Mouse (Mus musculus): ENCODE measurements at regions not wholly inside any gene's neighbourhood (a gene's known extent, or its start where the extent isn't known, plus 50 kb on each side); places are given as distances from the start of the nearest gene placed in this dataset.

- H3K4me3 ChIP-seq (ENCODE audit: low read depth, low read length), result no peak overlapping the region
- TF ChIP-seq CTCF (IDR thresholded peaks at IDR 0.05; ENCODE audit: extremely low read depth, insufficient read length, insufficient replicate concordance, low read depth, low read length) (no peak), POLR2A (IDR thresholded peaks at IDR 0.05; ENCODE audit: low read depth, low read length) (no peak)
- WGBS, result 68% methylated on average over 7 of the region's 7 CpGs
- no peak overlapping the region for H3K27ac ChIP-seq (ENCODE audit: insufficient read depth, low read depth, low read length)
- no peaks in the 10 kb centered on the region for H3K4me1 ChIP-seq (ENCODE audit: control insufficient read depth, insufficient read depth, insufficient read length, low read length)
- H3K27me3 ChIP-seq (ENCODE audit: control insufficient read depth, insufficient read depth, low read length), result no peaks in the 10 kb centered on the region
- no peaks in the 10 kb centered on the region for H3K36me3 ChIP-seq (ENCODE audit: control insufficient read depth, insufficient read depth, low read length)
Observed at GRCm38 (mm10) chr8:89858706-89859385, 489.3 kb downstream of the Tox3 start.

GRCm38 (mm10) chr8:89855556-89855955 lies 492.6 kb downstream of the Tox3 start:
- WGBS, result 78% methylated on average over 5 of the region's 5 CpGs
- Histone ChIP-seq H3K4me3 (ENCODE audit: low read depth, low read length) (no peak overlapping the region), H3K27me3 (ENCODE audit: control insufficient read depth, insufficient read depth, low read length) (no peaks in the 10 kb centered on the region), H3K4me1 (ENCODE audit: control insufficient read depth, insufficient read depth, insufficient read length, low read length) (no peaks in the 10 kb centered on the region), H3K36me3 (ENCODE audit: control insufficient read depth, insufficient read depth, low read length) (no peaks in the 10 kb centered on the region), H3K27ac (ENCODE audit: insufficient read depth, low read depth, low read length) (no peak overlapping the region)
- TF ChIP-seq POLR2A (IDR thresholded peaks at IDR 0.05; ENCODE audit: low read depth, low read length), result no peak
- TF ChIP-seq CTCF (IDR thresholded peaks at IDR 0.05; ENCODE audit: extremely low read depth, insufficient read length, insufficient replicate concordance, low read depth, low read length), result no peak

- WGBS, result 41% methylated on average over 3 of the region's 3 CpGs
Observed at GRCm38 (mm10) chr8:89850209-89850796, 497.8 kb downstream of the Tox3 start.

GRCm38 (mm10) chr8:89849416-89850208 lies 498.5 kb downstream of the Tox3 start:
- Histone ChIP-seq H3K4me1 (ENCODE audit: control insufficient read depth, insufficient read depth, insufficient read length, low read length) (no peaks in the 10 kb centered on the region), H3K27me3 (ENCODE audit: control insufficient read depth, insufficient read depth, low read length) (no peaks in the 10 kb centered on the region), H3K36me3 (ENCODE audit: control insufficient read depth, insufficient read depth, low read length) (no peaks in the 10 kb centered on the region), H3K27ac (ENCODE audit: insufficient read depth, low read depth, low read length) (no peak overlapping the region), H3K4me3 (ENCODE audit: low read depth, low read length) (no peak overlapping the region)
- TF ChIP-seq POLR2A (IDR thresholded peaks at IDR 0.05; ENCODE audit: low read depth, low read length), result no peak
- no peak for TF ChIP-seq CTCF (IDR thresholded peaks at IDR 0.05; ENCODE audit: extremely low read depth, insufficient read length, insufficient replicate concordance, low read depth, low read length)
- 54% methylated on average over 7 of the region's 7 CpGs for WGBS

More at GRCm38 (mm10) chr8:89850209-89850796, 497.8 kb downstream of the Tox3 start:
- no peak for TF ChIP-seq CTCF (IDR thresholded peaks at IDR 0.05; ENCODE audit: extremely low read depth, insufficient read length, insufficient replicate concordance, low read depth, low read length)
- Histone ChIP-seq H3K4me3 (ENCODE audit: low read depth, low read length) (no peak overlapping the region), H3K27me3 (ENCODE audit: control insufficient read depth, insufficient read depth, low read length) (no peaks in the 10 kb centered on the region), H3K4me1 (ENCODE audit: control insufficient read depth, insufficient read depth, insufficient read length, low read length) (no peaks in the 10 kb centered on the region), H3K27ac (ENCODE audit: insufficient read depth, low read depth, low read length) (no peak overlapping the region), H3K36me3 (ENCODE audit: control insufficient read depth, insufficient read depth, low read length) (no peaks in the 10 kb centered on the region)

GRCm38 (mm10) chr8:89838494-89838893 lies 509.6 kb downstream of the Tox3 start:
- TF ChIP-seq POLR2A (IDR thresholded peaks at IDR 0.05; ENCODE audit: low read depth, low read length) (no peak), CTCF (IDR thresholded peaks at IDR 0.05; ENCODE audit: extremely low read depth, insufficient read length, insufficient replicate concordance, low read depth, low read length) (no peak)
- Histone ChIP-seq H3K4me1 (ENCODE audit: control insufficient read depth, insufficient read depth, insufficient read length, low read length) (no peaks in the 10 kb centered on the region), H3K27ac (ENCODE audit: insufficient read depth, low read depth, low read length) (no peak overlapping the region), H3K4me3 (ENCODE audit: low read depth, low read length) (no peak overlapping the region), H3K27me3 (ENCODE audit: control insufficient read depth, insufficient read depth, low read length) (no peaks in the 10 kb centered on the region), H3K36me3 (ENCODE audit: control insufficient read depth, insufficient read depth, low read length) (no peaks in the 10 kb centered on the region)
- 78% methylated on average over 5 of the region's 5 CpGs for WGBS

- TF ChIP-seq POLR2A (IDR thresholded peaks at IDR 0.05; ENCODE audit: low read depth, low read length) (no peak), CTCF (IDR thresholded peaks at IDR 0.05; ENCODE audit: extremely low read depth, insufficient read length, insufficient replicate concordance, low read depth, low read length) (no peak)
- no peaks in the 10 kb centered on the region for H3K36me3 ChIP-seq (ENCODE audit: control insufficient read depth, insufficient read depth, low read length)
- H3K4me1 ChIP-seq (ENCODE audit: control insufficient read depth, insufficient read depth, insufficient read length, low read length), result no peaks in the 10 kb centered on the region
- no peak overlapping the region for H3K4me3 ChIP-seq (ENCODE audit: low read depth, low read length)
- H3K27ac ChIP-seq (ENCODE audit: insufficient read depth, low read depth, low read length), result no peak overlapping the region
- no peaks in the 10 kb centered on the region for H3K27me3 ChIP-seq (ENCODE audit: control insufficient read depth, insufficient read depth, low read length)
- 70% methylated on average over 4 of the region's 4 CpGs for WGBS
Observed at GRCm38 (mm10) chr8:89833715-89834114, 514.4 kb downstream of the Tox3 start.

- 39% methylated on average over 3 of the region's 3 CpGs for WGBS
- no peak overlapping the region for H3K4me3 ChIP-seq (ENCODE audit: low read depth, low read length)
- no peaks in the 10 kb centered on the region for H3K36me3 ChIP-seq (ENCODE audit: control insufficient read depth, insufficient read depth, low read length)
- no peaks in the 10 kb centered on the region for H3K27me3 ChIP-seq (ENCODE audit: control insufficient read depth, insufficient read depth, low read length)
- TF ChIP-seq CTCF (IDR thresholded peaks at IDR 0.05; ENCODE audit: extremely low read depth, insufficient read length, insufficient replicate concordance, low read depth, low read length) (no peak), POLR2A (IDR thresholded peaks at IDR 0.05; ENCODE audit: low read depth, low read length) (no peak)
- H3K27ac ChIP-seq (ENCODE audit: insufficient read depth, low read depth, low read length), result no peak overlapping the region
- no peaks in the 10 kb centered on the region for H3K4me1 ChIP-seq (ENCODE audit: control insufficient read depth, insufficient read depth, insufficient read length, low read length)
Observed at GRCm38 (mm10) chr8:89824586-89824985, 523.6 kb downstream of the Tox3 start.

Data from small intestine, adult 2 months (tissue).